Mouse (Mus musculus) liver, embryonic 14.5 days (tissue): ENCODE results near the gene Trp53bp2. TPM values are rescaled to one million over a fixed set of nuclear protein-coding genes. Genes with fewer than 3 reads are reported as not detected.
A peak's percentile ranks its signal among the peaks of the same experiment; 100 is the strongest.

ENCODE experiments used
- ATAC-seq: fragments of 200-750 bp; cut with Nextera tagmentation; 2 replicates; pipeline ENCODE4 v1.8.0; 2017; ENCODE audit warnings: moderate number of reproducible peaks, mild to moderate bottlenecking, moderate library complexity; ENCODE audit not compliant: insufficient read depth
- DNase-seq, 3 experiments: peaks; one replicate each; pipeline ENCODE4 v3.0.0-alpha.2; 2012 to 2013; ENCODE audit warnings: low read depth in 3 of 3, low spot score in 3 of 3
- H3K27ac ChIP-seq: fragments of 300-500 bp; sonication (generic); 2 replicates; pipeline ENCODE4 v1.5.1; 2014; ENCODE audit warnings: moderate library complexity, mild to moderate bottlenecking, control low read depth, inconsistent platforms
- H3K27me3 ChIP-seq: fragments of 300-500 bp; sonication (generic); 2 replicates; pipeline ENCODE4 v1.6.1; 2014; ENCODE audit warnings: mild to moderate bottlenecking, low read length, moderate library complexity; ENCODE audit not compliant: control insufficient read depth, insufficient read depth
- H3K36me3 ChIP-seq: fragments of 300-500 bp; sonication (generic); replicated peaks from 2 replicates; pipeline ENCODE4 v1.6.1; 2014; ENCODE audit warnings: low read depth; ENCODE audit not compliant: control insufficient read depth, insufficient read depth
- H3K4me1 ChIP-seq, 2 experiments: fragments of 200-500 bp in 1 of 2; fragments of 300-500 bp in 1 of 2; sonication (generic) in 1 of 2; replicated peaks; 2 replicates each; pipeline ENCODE4 v1.6.1; 2012 to 2014; ENCODE audit warnings: antibody characterized with exemption in 1 of 2, inconsistent platforms in 1 of 2, low read length in 1 of 2; ENCODE audit not compliant: control insufficient read depth in 2 of 2, insufficient read depth in 2 of 2
- H3K4me2 ChIP-seq: fragments of 300-500 bp; sonication (generic); 2 replicates; pipeline ENCODE4 v1.6.1; 2014; ENCODE audit warnings: low read depth, mild to moderate bottlenecking, control low read depth, moderate library complexity
- H3K4me3 ChIP-seq, 2 experiments: fragments of 200-500 bp in 1 of 2; fragments of 300-500 bp in 1 of 2; sonication (generic) in 1 of 2; 2 replicates each; pipeline ENCODE4 v1.5.1; 2012 to 2014; ENCODE audit warnings: low read depth in 2 of 2, low read length in 2 of 2, mild to moderate bottlenecking in 2 of 2, control low read depth in 1 of 2, inconsistent platforms in 1 of 2, moderate library complexity in 1 of 2; ENCODE audit not compliant: insufficient read depth in 1 of 2
- H3K9ac ChIP-seq: fragments of 300-500 bp; sonication (generic); replicated peaks from 2 replicates; pipeline ENCODE4 v1.6.1; 2014; ENCODE audit warnings: mild to moderate bottlenecking, control low read depth, moderate library complexity
- H3K9me3 ChIP-seq: fragments of 300-500 bp; sonication (generic); 2 replicates; pipeline ENCODE4 v1.6.1; 2016; ENCODE audit warnings: low read length, mixed read lengths; ENCODE audit not compliant: control insufficient read depth
- CTCF ChIP-seq: IDR thresholded peaks from 2 replicates; pipeline ENCODE4 v1.5.1; 2016; ENCODE audit warnings: antibody characterized with exemption, low read depth, control low read depth
- EP300 ChIP-seq: IDR thresholded peaks from 2 replicates; pipeline ENCODE4 v1.6.1; 2016; ENCODE audit warnings: antibody characterized with exemption, low read depth
- WGBS: fragments of 180-500 bp; shearing (Covaris S2); extraction: QIAGEN DNeasy Blood & Tissue Kit; methylation state at CpG from one replicate; pipeline ENCODE4 v1.1.7; 2014; ENCODE audit not compliant: insufficient replicate concordance; 5-methylcytosine and 5-hydroxymethylcytosine counted together
- polyA plus RNA-seq, 2 experiments: library from polyadenylated mRNA; depleted of rRNA in 1 of 2; stranded (reverse) in 1 of 2; unstranded in 1 of 2; fragments of >200 nt; fragmentation: Nextera tagmentation in 1 of 2; extraction: Ambion mirVana in 1 of 2; gene quantifications; 2 replicates each; pipeline versions ENCODE4 v1.2.1 to v1.2.3; 2012 to 2014

Trp53bp2 gene
- polyA plus RNA-seq, 2 experiments = 2.5 to 2.7 TPM

DNA sequence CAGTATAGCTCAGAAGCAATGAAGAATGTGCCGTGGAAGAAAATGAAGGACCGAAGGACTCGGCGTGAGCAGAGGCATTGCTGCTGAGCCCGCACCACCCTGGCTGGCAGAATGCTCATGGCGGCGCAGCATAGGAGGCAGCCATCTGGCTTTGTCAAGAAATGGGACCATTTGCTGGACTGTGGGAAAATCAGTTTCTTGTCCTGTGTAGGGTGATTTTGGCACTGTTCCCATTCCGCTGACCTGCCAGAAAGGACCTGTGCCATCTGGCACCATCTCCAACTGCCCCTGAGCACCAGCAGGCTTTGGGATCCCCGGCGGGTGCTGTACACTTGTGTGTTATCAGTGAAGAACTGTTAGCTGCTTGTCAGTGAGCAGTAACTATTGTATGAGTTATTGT lies 52.8 kb downstream of the Trp53bp2 start:
- H3K4me2 ChIP-seq = no peak overlapping the region
- ATAC-seq (no peak), DNase-seq (no peak)
- no peaks in the 10 kb centered on the region for H3K27me3 ChIP-seq
- no peak for TF ChIP-seq CTCF
- TF ChIP-seq EP300 = no peak
- H3K9ac ChIP-seq = no peak overlapping the region
- no peak overlapping the region for H3K4me3 ChIP-seq
- no peaks in the 10 kb centered on the region for H3K36me3 ChIP-seq
- peaks cover 0 to 11% of the 10 kb centered on the region in 2 experiments; a peak in 1 of 4 replicates for H3K4me1 ChIP-seq
- 81% methylated on average over 10 of the region's 10 CpGs for WGBS
- H3K27ac ChIP-seq = no peak overlapping the region
- no peaks in the 10 kb centered on the region for H3K9me3 ChIP-seq

GRCm38 (mm10) chr1:182465309-182465708 lies 56.3 kb downstream of the Trp53bp2 start:
- DNase-seq = no peak
- WGBS = 62% methylated on average over 4 of the region's 4 CpGs

DNA sequence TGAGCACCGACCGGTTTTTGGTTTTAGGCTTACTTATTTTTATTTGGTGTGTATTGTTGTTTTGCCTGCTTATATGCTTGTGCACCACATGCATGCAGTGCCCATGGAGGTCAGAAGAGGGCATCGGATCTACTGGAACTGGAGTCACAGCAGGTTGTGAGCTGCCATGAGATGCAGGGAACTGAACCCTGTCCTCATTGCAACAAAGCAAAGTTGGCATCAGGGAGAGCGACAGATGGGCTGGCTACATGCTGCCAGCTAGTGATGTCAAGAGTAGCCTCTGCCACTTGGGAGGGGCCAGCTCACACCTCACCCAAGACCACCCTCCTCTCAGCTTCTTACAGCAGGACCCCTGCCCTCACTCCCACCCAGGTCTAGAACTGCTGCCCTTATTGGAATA lies 57.0 kb downstream of the Trp53bp2 start:
- TF ChIP-seq EP300 (no peak), CTCF (peak; percentile 19)

More at GRCm38 (mm10) chr1:182465309-182465708, 56.3 kb downstream of the Trp53bp2 start:
- ATAC-seq = no peak
- no peak overlapping the region for H3K9ac ChIP-seq
- H3K36me3 ChIP-seq = no peaks in the 10 kb centered on the region
- H3K27ac ChIP-seq = no peak overlapping the region
- H3K27me3 ChIP-seq = no peaks in the 10 kb centered on the region
- peaks cover 0 to 7% of the 10 kb centered on the region in 2 experiments; a peak in 1 of 4 replicates for H3K4me1 ChIP-seq
- TF ChIP-seq EP300 (no peak), CTCF (no peak)
- H3K4me2 ChIP-seq = no peak overlapping the region
- no peaks in the 10 kb centered on the region for H3K9me3 ChIP-seq
- no peak overlapping the region for H3K4me3 ChIP-seq

DNA sequence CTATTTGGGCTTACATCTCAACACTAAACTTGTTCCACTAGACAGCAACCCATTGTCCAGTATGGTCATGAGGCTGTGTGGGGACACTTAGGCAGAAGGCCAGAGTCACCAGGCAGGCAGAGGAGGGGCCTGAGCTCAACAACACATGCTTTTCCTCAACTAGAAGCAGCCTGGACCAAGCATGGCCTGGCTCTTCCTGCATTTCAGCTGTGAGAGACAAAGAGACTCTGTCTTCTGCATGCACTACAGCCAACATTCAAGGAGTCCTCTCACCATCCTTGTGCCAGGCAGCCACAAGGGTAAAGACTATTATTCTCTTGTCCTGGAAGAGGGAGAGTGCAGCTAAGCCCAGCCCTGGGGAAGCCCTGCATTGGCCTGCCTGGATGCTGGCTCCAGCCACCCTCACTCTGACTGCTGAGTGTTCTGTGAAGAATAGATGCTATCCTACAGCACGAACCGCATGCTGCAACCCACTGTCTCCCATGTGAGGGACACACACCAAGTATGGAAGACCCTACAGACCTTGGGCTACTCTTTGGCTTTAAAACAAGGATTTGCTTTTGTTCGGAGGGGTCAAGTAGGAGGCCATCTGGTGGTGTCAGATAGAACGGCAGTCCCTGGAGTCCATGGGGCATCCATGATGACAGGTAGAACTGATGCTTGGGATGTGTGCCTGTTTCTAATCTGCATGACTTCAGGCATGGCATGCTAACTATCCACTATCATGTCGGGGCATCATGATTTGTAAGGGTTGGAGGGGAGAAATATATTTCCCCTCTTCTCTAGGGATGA lies 66.2 kb downstream of the Trp53bp2 start:
- DNase-seq = no peak
- TF ChIP-seq EP300 (no peak), CTCF (peak; percentile 39)
- Histone ChIP-seq H3K4me1 (peaks cover 0 to 6% of the 10 kb centered on the region in 2 experiments; a peak in 1 of 4 replicates), H3K4me3 (no peak overlapping the region), H3K9me3 (no peaks in the 10 kb centered on the region), H3K36me3 (no peaks in the 10 kb centered on the region), H3K4me2 (no peak overlapping the region), H3K9ac (no peak overlapping the region), H3K27me3 (no peaks in the 10 kb centered on the region), H3K27ac (no peak overlapping the region)
- no peak for ATAC-seq
- 66% methylated on average over 5 of the region's 5 CpGs for WGBS

More for the DNA sequence above, 57.0 kb downstream of the Trp53bp2 start:
- DNase-seq = no peak
- no peak for ATAC-seq
- Histone ChIP-seq H3K27me3 (no peaks in the 10 kb centered on the region), H3K4me2 (no peak overlapping the region), H3K4me1 (peaks cover 0 to 6% of the 10 kb centered on the region in 2 experiments; a peak in 1 of 4 replicates), H3K9me3 (no peaks in the 10 kb centered on the region), H3K9ac (no peak overlapping the region), H3K27ac (no peak overlapping the region), H3K36me3 (no peaks in the 10 kb centered on the region), H3K4me3 (no peak overlapping the region)
- 70% methylated on average over 4 of the region's 4 CpGs for WGBS

- no peak for TF ChIP-seq CTCF
- no peak for TF ChIP-seq EP300
- Histone ChIP-seq H3K9ac (no peak overlapping the region), H3K36me3 (no peaks in the 10 kb centered on the region), H3K4me3 (no peak overlapping the region), H3K27ac (no peak overlapping the region), H3K4me2 (no peak overlapping the region), H3K9me3 (no peaks in the 10 kb centered on the region), H3K27me3 (no peaks in the 10 kb centered on the region), H3K4me1 (peaks cover 0 to 7% of the 10 kb centered on the region in 2 experiments; a peak in 1 of 4 replicates)
- ATAC-seq = peak; percentile 58
- WGBS = 56% methylated on average over 4 of the region's 4 CpGs
- DNase-seq = peak in 2 of 3 experiments; percentile 13 to 14
Observed at GRCm38 (mm10) chr1:182478935-182479334, 70.0 kb downstream of the Trp53bp2 start.
